Comparison of ENCODE assay signal across 9 mouse cellular contexts in genomic region chr1:135531081-135531480, GRCm38 (mm10).
DNase-seq lines count a peak whose midpoint lies in the region; ATAC-seq and TF ChIP-seq lines count a peak whose summit lies in the region.
"Had no signal": no experiment of that assay in that cellular context is flagged by ENCODE, and none has a peak within 500 bp of the region (broad histone marks: within the 10 kb centered on the region; RNA-seq: fewer than 3 reads in every experiment).

No protein-coding gene starts in this region.

- no peaks in the 10 kb centered on the region for H3K27me3 ChIP-seq in forebrain, embryonic 10.5 days (ENCODE audit: poor library complexity, severe bottlenecking)
- no peaks in the 10 kb centered on the region for H3K27me3 ChIP-seq in forebrain, embryonic 11.5 days (ENCODE audit: control insufficient read depth, insufficient read depth, low read length)
- H3K27me3 ChIP-seq in midbrain, postnatal 0 days (ENCODE audit: insufficient read depth, low read length) = no peaks in the 10 kb centered on the region
- no peaks in the 10 kb centered on the region for H3K27me3 ChIP-seq in midbrain, embryonic 13.5 days
- no peaks in the 10 kb centered on the region for H3K27me3 ChIP-seq in testis, adult 2 months (ENCODE audit: control insufficient read depth, insufficient read depth, low read length)

- intact Hi-C loops in heart, postnatal 14 days (cut with DNase I) = no loop called here

- no peak for TF ChIP-seq POLR2A in testis, adult 2 months (IDR thresholded peaks at IDR 0.05; ENCODE audit: control insufficient read depth, low read depth, low read length)

- H3K27ac ChIP-seq in forebrain, embryonic 10.5 days = 0 out of 2 replicates have a peak overlapping the region, but pooled peaks have one; percentile 12
- H3K27ac ChIP-seq in forebrain, embryonic 11.5 days (ENCODE audit: low read depth, low read length) = no peak overlapping the region
- H3K27ac ChIP-seq in midbrain, postnatal 0 days (ENCODE audit: low read depth, low read length) = no peak overlapping the region
- H3K27ac ChIP-seq in midbrain, embryonic 13.5 days = no peak overlapping the region
- peak overlapping the region; percentile 56 for H3K27ac ChIP-seq in testis, adult 2 months (ENCODE audit: control insufficient read depth, insufficient read depth, low read depth, low read length)

- 76% methylated on average over 10 of the region's 10 CpGs for WGBS in forebrain, embryonic 10.5 days
- WGBS in forebrain, embryonic 11.5 days = 66% methylated on average over 10 of the region's 10 CpGs
- WGBS in midbrain, postnatal 0 days = 63% methylated on average over 10 of the region's 10 CpGs
- 65% methylated on average over 10 of the region's 10 CpGs for WGBS in midbrain, embryonic 13.5 days

- H3K36me3 ChIP-seq in forebrain, embryonic 10.5 days (replicated peaks) = peaks cover 61% of the 10 kb centered on the region
- H3K36me3 ChIP-seq in forebrain, embryonic 11.5 days (ENCODE audit: control insufficient read depth, insufficient read depth, low read length) = no peaks in the 10 kb centered on the region
- H3K36me3 ChIP-seq in midbrain, postnatal 0 days (ENCODE audit: insufficient read depth, low read length) = peaks cover 41% of the 10 kb centered on the region
- peaks cover 37% of the 10 kb centered on the region for H3K36me3 ChIP-seq in midbrain, embryonic 13.5 days
- H3K36me3 ChIP-seq in testis, adult 2 months (ENCODE audit: control insufficient read depth, insufficient read depth, low read length) = no peaks in the 10 kb centered on the region

- H3K9ac ChIP-seq in forebrain, embryonic 11.5 days (ENCODE audit: low read length) = no peak overlapping the region
- H3K9ac ChIP-seq in midbrain, postnatal 0 days (replicated peaks; ENCODE audit: low read length, poor library complexity, severe bottlenecking) = no peak overlapping the region
- H3K9ac ChIP-seq in midbrain, embryonic 13.5 days (replicated peaks) = no peak overlapping the region

- ATAC-seq in forebrain, embryonic 11.5 days (replicated peaks; ENCODE audit: low FRiP score) = no peak
- 0 out of 2 replicates have a peak, but pooled peaks have one; percentile 39 for ATAC-seq in midbrain, postnatal 0 days (ENCODE audit: low FRiP score)
- ATAC-seq in midbrain, embryonic 13.5 days = no peak
- ATAC-seq: midbrain, embryonic 16.5 days had no signal

- no peak overlapping the region for H3K4me2 ChIP-seq in forebrain, embryonic 11.5 days (ENCODE audit: low read depth, low read length, severe bottlenecking)
- no peak overlapping the region for H3K4me2 ChIP-seq in midbrain, postnatal 0 days (ENCODE audit: low read depth, low read length, poor library complexity, severe bottlenecking)
- no peak overlapping the region for H3K4me2 ChIP-seq in midbrain, embryonic 13.5 days (replicated peaks)

- DNase-seq in forebrain, embryonic 10.5 days (ENCODE audit: extremely low spot score, low spot score) = no peak
- DNase-seq in forebrain, embryonic 11.5 days (ENCODE audit: low spot score) = no peak
- DNase-seq in midbrain, postnatal 0 days (ENCODE audit: low spot score) = peak; percentile 59
- DNase-seq in heart, postnatal 14 days = peak; percentile 78 to 80
- DNase-seq in thymus, postnatal 25 days = no peak
- no peak for DNase-seq in frontal cortex, adult 2 months (ENCODE audit: extremely low spot score in 1 of 2, low spot score in 1 of 2)

- H3K4me3 ChIP-seq in forebrain, embryonic 10.5 days = no peak overlapping the region
- no peak overlapping the region for H3K4me3 ChIP-seq in forebrain, embryonic 11.5 days (ENCODE audit: low read depth, low read length)
- no peak overlapping the region for H3K4me3 ChIP-seq in midbrain, postnatal 0 days (ENCODE audit: low read depth, low read length)
- no peak overlapping the region for H3K4me3 ChIP-seq in midbrain, embryonic 13.5 days (replicated peaks)
- no peak overlapping the region for H3K4me3 ChIP-seq in testis, adult 2 months (ENCODE audit: control insufficient read depth, low read depth, low read length)

- no peaks in the 10 kb centered on the region for H3K9me3 ChIP-seq in forebrain, embryonic 10.5 days
- no peaks in the 10 kb centered on the region for H3K9me3 ChIP-seq in forebrain, embryonic 11.5 days (ENCODE audit: control insufficient read depth, low read length)
- no peaks in the 10 kb centered on the region for H3K9me3 ChIP-seq in midbrain, postnatal 0 days (ENCODE audit: low read length)
- no peaks in the 10 kb centered on the region for H3K9me3 ChIP-seq in midbrain, embryonic 13.5 days

- TF ChIP-seq CTCF in midbrain, postnatal 0 days (IDR thresholded peaks at IDR 0.05) = no peak
- no peak for TF ChIP-seq CTCF in testis, adult 2 months (IDR thresholded peaks at IDR 0.05; ENCODE audit: control insufficient read depth, insufficient read depth, insufficient replicate concordance, low read depth, low read length)

- H3K4me1 ChIP-seq in forebrain, embryonic 10.5 days = peaks cover 39% of the 10 kb centered on the region
- peaks cover 2% of the 10 kb centered on the region; the same call in 1 of the 2 replicates for H3K4me1 ChIP-seq in forebrain, embryonic 11.5 days (replicated peaks; ENCODE audit: control insufficient read depth, insufficient read depth, low read length)
- H3K4me1 ChIP-seq in midbrain, postnatal 0 days (ENCODE audit: insufficient read depth, low read length) = no peaks in the 10 kb centered on the region
- peaks cover 5% of the 10 kb centered on the region; the same call in 1 of the 2 replicates for H3K4me1 ChIP-seq in midbrain, embryonic 13.5 days (replicated peaks)
- H3K4me1 ChIP-seq in testis, adult 2 months (ENCODE audit: control insufficient read depth, insufficient read depth, low read length) = no peaks in the 10 kb centered on the region

Comparison
In these comparisons a context has a peak if more than half of its experiments do, and no peak if none do; other contexts are left out.
1. H3K27ac ChIP-seq: peak in forebrain, embryonic 10.5 days (single experiment) and testis, adult 2 months (single experiment); none in forebrain, embryonic 11.5 days (single experiment), midbrain, postnatal 0 days (single experiment) and midbrain, embryonic 13.5 days (single experiment).
2. DNase-seq: peak in midbrain, postnatal 0 days (single experiment) and heart, postnatal 14 days (2 of 2); none in forebrain, embryonic 10.5 days (single experiment), forebrain, embryonic 11.5 days (single experiment), thymus, postnatal 25 days (single experiment) and frontal cortex, adult 2 months (0 of 2).